Mouse (Mus musculus) E14TG2a.4 (cell line): ENCODE results near the gene Celf1.
"Not testable (repeated sequence)": the region's sequence is repeated elsewhere in the genome, so short reads cannot be mapped to it uniquely, and the experiment has no call there.

ENCODE experiments used
- H3K27me3 ChIP-seq: 2 replicates; pipeline ENCODE4 v1.6.1; 2014; ENCODE audit warnings: low read length, control low read depth; ENCODE audit not compliant: insufficient read depth
- H3K36me3 ChIP-seq: 2 replicates; pipeline ENCODE4 v1.6.1; 2014; ENCODE audit warnings: low read length, control low read depth; ENCODE audit not compliant: insufficient read depth
- H3K4me1 ChIP-seq: replicated peaks from 2 replicates; pipeline ENCODE4 v1.6.1; 2014; ENCODE audit warnings: low read depth, low read length, control low read depth
- H3K4me3 ChIP-seq: replicated peaks from 2 replicates; pipeline ENCODE4 v1.5.1; 2014; ENCODE audit warnings: mild to moderate bottlenecking, low read length
- H3K9me3 ChIP-seq: 2 replicates; pipeline ENCODE4 v1.6.1; 2014; ENCODE audit warnings: low read length, control low read depth
- CTCF ChIP-seq: conservative IDR thresholded peaks from 2 replicates; pipeline ENCODE4 v1.5.1; 2014; ENCODE audit warnings: low read length
- NANOG ChIP-seq: IDR thresholded peaks from 2 replicates; pipeline ENCODE4 v1.6.1; 2014; ENCODE audit warnings: borderline replicate concordance, low read length, mixed read lengths
- POU5F1 ChIP-seq: IDR thresholded peaks from 2 replicates; pipeline ENCODE4 v1.6.1; 2014; ENCODE audit warnings: low read length, borderline replicate concordance

Gene Celf1

DNA sequence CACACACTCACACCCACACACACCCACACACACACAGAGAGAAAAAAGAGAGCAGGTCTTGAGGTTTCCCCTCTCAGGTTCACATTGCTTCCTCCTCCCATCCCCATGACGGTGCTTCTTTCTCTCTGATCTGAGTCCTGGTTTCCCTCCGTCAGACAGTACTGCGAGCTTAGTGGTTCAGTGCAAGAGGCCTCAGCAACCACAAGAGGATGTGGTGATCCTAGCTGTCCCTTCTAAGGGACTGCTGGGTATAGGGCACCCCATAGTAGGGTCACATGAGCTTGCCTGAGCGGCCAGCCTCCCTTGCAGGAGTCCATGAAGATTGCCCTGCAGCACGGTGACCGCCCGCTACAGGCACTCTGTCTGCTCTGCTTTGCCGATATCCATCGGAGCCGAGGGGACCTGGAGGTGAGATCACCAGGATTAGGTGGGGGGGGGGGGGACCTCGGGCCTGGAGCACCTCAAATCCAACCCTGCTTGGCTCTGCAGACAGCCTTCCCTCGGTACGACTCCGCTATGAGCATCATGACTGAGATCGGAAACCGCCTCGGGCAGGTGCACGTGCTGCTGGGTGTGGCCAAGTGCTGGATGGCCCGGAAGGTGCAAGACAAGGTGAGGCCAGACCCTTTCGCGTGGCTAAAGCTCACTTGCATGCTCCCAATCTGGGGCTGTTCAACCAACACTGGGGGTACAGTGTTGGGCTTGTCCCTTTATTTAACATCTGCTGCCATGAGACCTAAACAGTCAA is 102.6 kb downstream of the Celf1 start:
- H3K4me1 ChIP-seq, result peaks cover 55% of the 10 kb centered on the region
- TF ChIP-seq POU5F1, result no peak
- TF ChIP-seq CTCF, result no peak
- no peak for TF ChIP-seq NANOG
- peak overlapping the region; percentile 55 for H3K4me3 ChIP-seq
- peaks cover 36% of the 10 kb centered on the region for H3K27me3 ChIP-seq
- no peaks in the 10 kb centered on the region for H3K9me3 ChIP-seq
- no peaks in the 10 kb centered on the region for H3K36me3 ChIP-seq

- H3K4me1 ChIP-seq, result peaks cover 72% of the 10 kb centered on the region
- TF ChIP-seq POU5F1 (no peak), NANOG (no peak), CTCF (no peak)
- H3K36me3 ChIP-seq, result no peaks in the 10 kb centered on the region
- no peaks in the 10 kb centered on the region for H3K9me3 ChIP-seq
- peaks cover 36% of the 10 kb centered on the region for H3K27me3 ChIP-seq
- peak overlapping the region; percentile 60 for H3K4me3 ChIP-seq
Observed at GRCm38 (mm10) chr2:91044727-91045126, 104.5 kb downstream of the Celf1 start.

- not testable (repeated sequence) for H3K36me3 ChIP-seq, H3K9me3 ChIP-seq
- peaks cover 32% of the 10 kb centered on the region for H3K27me3 ChIP-seq
- peak overlapping the region; percentile 60; the same call in 1 of the 2 replicates for H3K4me3 ChIP-seq
- peaks cover 72% of the 10 kb centered on the region for H3K4me1 ChIP-seq
Observed at GRCm38 (mm10) chr2:91045805-91046204, 105.6 kb downstream of the Celf1 start.

- Histone ChIP-seq H3K4me3 (no peak overlapping the region), H3K27me3 (peaks cover 17% of the 10 kb centered on the region), H3K4me1 (peaks cover 62% of the 10 kb centered on the region), H3K9me3 (no peaks in the 10 kb centered on the region), H3K36me3 (peaks cover 6% of the 10 kb centered on the region)
- no peak for TF ChIP-seq POU5F1
- no peak for TF ChIP-seq NANOG
- TF ChIP-seq CTCF, result no peak
Observed at GRCm38 (mm10) chr2:91047359-91047758, 107.2 kb downstream of the Celf1 start.

- TF ChIP-seq POU5F1, result no peak
- no peak for TF ChIP-seq CTCF
- TF ChIP-seq NANOG, result no peak
- Histone ChIP-seq H3K9me3 (no peaks in the 10 kb centered on the region), H3K36me3 (peaks cover 29% of the 10 kb centered on the region), H3K27me3 (no peaks in the 10 kb centered on the region), H3K4me3 (no peak overlapping the region), H3K4me1 (peaks cover 50% of the 10 kb centered on the region)
Observed at GRCm38 (mm10) chr2:91051917-91052316, 111.7 kb downstream of the Celf1 start.

DNA sequence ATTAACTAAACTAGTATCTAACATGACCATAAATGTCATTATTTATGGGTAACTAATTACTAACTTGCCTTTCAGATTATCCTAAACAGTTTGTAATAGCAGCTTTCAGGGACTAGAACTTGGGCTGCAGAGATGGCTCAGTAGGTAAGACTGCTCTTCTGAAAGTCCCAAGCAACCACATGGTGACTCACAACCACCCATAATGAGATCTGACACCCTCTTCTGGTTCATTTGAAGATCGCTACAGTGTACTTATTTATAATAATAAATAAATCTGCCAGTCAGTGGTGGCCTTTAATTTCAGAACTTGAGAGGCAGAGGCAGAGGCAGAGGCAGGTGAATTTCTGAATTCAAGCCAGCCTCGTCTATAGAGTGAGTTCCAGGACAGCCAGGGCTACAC is 112.6 kb downstream of the Celf1 start:
- Histone ChIP-seq H3K27me3 (no peaks in the 10 kb centered on the region), H3K4me3 (no peak overlapping the region), H3K36me3 (peaks cover 38% of the 10 kb centered on the region), H3K9me3 (no peaks in the 10 kb centered on the region), H3K4me1 (peaks cover 43% of the 10 kb centered on the region)
- TF ChIP-seq NANOG, result no peak

- peak overlapping the region; percentile 98 for H3K4me3 ChIP-seq
- no peak for TF ChIP-seq CTCF
- no peak for TF ChIP-seq POU5F1
- no peak for TF ChIP-seq NANOG
- H3K27me3 ChIP-seq, result no peaks in the 10 kb centered on the region
- no peaks in the 10 kb centered on the region for H3K9me3 ChIP-seq
- H3K4me1 ChIP-seq, result peaks cover 36% of the 10 kb centered on the region
- peaks cover 44% of the 10 kb centered on the region for H3K36me3 ChIP-seq
Observed at GRCm38 (mm10) chr2:91053181-91053933, 113.2 kb downstream of the Celf1 start.

GRCm38 (mm10) chr2:91053934-91054382 is 113.8 kb downstream of the Celf1 start, which contains the start of gene Psmc3:
Gene Psmc3 (plus strand): TSS chr2:91054009.
- Histone ChIP-seq H3K36me3 (peaks cover 50% of the 10 kb centered on the region), H3K4me1 (peaks cover 32% of the 10 kb centered on the region), H3K27me3 (no peaks in the 10 kb centered on the region), H3K9me3 (no peaks in the 10 kb centered on the region), H3K4me3 (peak within 1 kb of the TSS; percentile 98)
- TF ChIP-seq NANOG (no peak), POU5F1 (no peak), CTCF (no peak)
